Mouse (Mus musculus) forebrain, embryonic 15.5 days (tissue): ENCODE measurements around the gene Intu. TPM values are rescaled to one million over a fixed set of nuclear protein-coding genes. Genes with fewer than 3 reads are reported as not detected.
A peak's percentile ranks its signal among the peaks of the same experiment; 100 is the strongest.

Experiments
- ATAC-seq: fragments of 200-750 bp; cut with Nextera tagmentation; replicated peaks from 2 replicates; pipeline ENCODE4 v1.8.0; 2017; ENCODE audit warnings: mild to moderate bottlenecking, moderate TSS enrichment, moderate library complexity
- H3K27ac ChIP-seq: fragments of 300-500 bp; sonication (generic); replicated peaks from 2 replicates; pipeline ENCODE4 v1.5.1; 2015; ENCODE audit warnings: mild to moderate bottlenecking, inconsistent platforms
- H3K27me3 ChIP-seq: fragments of 300-500 bp; sonication (generic); 2 replicates; pipeline ENCODE4 v1.6.1; 2015; ENCODE audit warnings: inconsistent platforms
- H3K36me3 ChIP-seq: fragments of 300-500 bp; sonication (generic); 2 replicates; pipeline ENCODE4 v1.6.1; 2015; ENCODE audit warnings: mild to moderate bottlenecking, inconsistent platforms
- H3K4me1 ChIP-seq: fragments of 300-500 bp; sonication (generic); 2 replicates; pipeline ENCODE4 v1.6.1; 2015; ENCODE audit warnings: inconsistent platforms
- H3K4me2 ChIP-seq: fragments of 300-500 bp; sonication (generic); replicated peaks from 2 replicates; pipeline ENCODE4 v1.6.1; 2015; ENCODE audit warnings: mild to moderate bottlenecking, inconsistent platforms
- H3K4me3 ChIP-seq: fragments of 300-500 bp; sonication (generic); 2 replicates; pipeline ENCODE4 v1.5.1; 2015; ENCODE audit warnings: mild to moderate bottlenecking, inconsistent platforms
- H3K9ac ChIP-seq: fragments of 300-500 bp; sonication (generic); replicated peaks from 2 replicates; pipeline ENCODE4 v1.6.1; 2015; ENCODE audit warnings: mild to moderate bottlenecking, inconsistent platforms
- H3K9me3 ChIP-seq: fragments of 300-500 bp; sonication (generic); 2 replicates; pipeline ENCODE4 v1.6.1; 2016; ENCODE audit warnings: inconsistent platforms
- WGBS: fragments of 180-500 bp; shearing (Covaris S2); methylation state at CpG from one replicate; pipeline ENCODE4 v1.1.7; 2015; ENCODE audit warnings: mixed read lengths; 5-methylcytosine and 5-hydroxymethylcytosine counted together
- polyA plus RNA-seq: library from polyadenylated mRNA; unstranded; fragments of >200 nt; fragmentation: Nextera tagmentation; extraction: Ambion mirVana; gene quantifications from 2 replicates; pipeline ENCODE4 v1.2.1, GENCODE M21; 2015

Intu gene
- polyA plus RNA-seq, 1 experiment from 2014 or later = 4.8 TPM

DNA sequence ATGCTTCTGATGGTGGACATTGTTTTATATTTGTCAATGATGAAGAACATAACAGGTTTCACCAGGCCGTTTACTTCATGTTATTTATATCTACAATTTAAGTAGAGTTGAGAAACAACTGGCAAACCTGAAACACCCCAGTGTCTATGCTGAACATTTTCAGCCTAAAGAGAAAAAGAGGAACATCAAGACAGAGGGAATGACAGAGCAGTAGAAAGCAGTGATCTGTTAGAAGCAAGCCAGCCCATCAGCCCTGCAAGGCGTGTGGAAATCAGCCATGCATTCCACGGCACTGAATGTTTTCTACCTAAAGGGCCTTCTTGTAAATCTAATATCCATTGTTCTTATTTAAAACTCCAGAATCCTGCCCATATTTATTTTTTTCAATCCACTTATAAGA lies 12.8 kb upstream of the Intu start:
- no peak for ATAC-seq
- Histone ChIP-seq H3K9me3 (no peaks in the 10 kb centered on the region), H3K4me2 (no peak overlapping the region), H3K27me3 (no peaks in the 10 kb centered on the region), H3K4me3 (no peak overlapping the region), H3K27ac (no peak overlapping the region), H3K9ac (no peak overlapping the region), H3K4me1 (peaks cover 1% of the 10 kb centered on the region; the same call in 1 of the 2 replicates), H3K36me3 (no peaks in the 10 kb centered on the region)
- WGBS = 85% methylated on average over 3 of the region's 3 CpGs

DNA sequence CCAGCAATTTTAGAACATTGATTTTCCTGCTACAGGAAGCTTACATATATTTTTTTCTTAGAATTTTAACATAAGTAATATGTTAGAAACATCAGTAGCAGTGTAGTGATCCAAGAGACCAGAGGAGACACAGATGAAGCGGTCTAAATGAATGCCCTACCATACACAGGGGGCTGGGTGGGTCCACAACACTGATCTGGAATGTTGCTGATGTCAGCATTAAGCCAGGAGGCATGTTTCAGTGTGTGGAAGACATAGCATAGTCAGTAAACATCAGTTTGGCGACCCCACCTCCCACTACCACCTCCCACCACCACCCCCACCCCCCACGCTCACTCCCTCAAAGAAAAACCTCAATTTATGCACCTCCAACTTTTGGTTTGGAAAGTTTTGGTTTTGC lies 11.5 kb upstream of the Intu start:
- Histone ChIP-seq H3K9ac (no peak overlapping the region), H3K9me3 (no peaks in the 10 kb centered on the region), H3K27ac (no peak overlapping the region), H3K27me3 (no peaks in the 10 kb centered on the region), H3K36me3 (no peaks in the 10 kb centered on the region), H3K4me1 (peaks cover 4% of the 10 kb centered on the region; the same call in 1 of the 2 replicates), H3K4me3 (no peak overlapping the region), H3K4me2 (no peak overlapping the region)
- ATAC-seq = no peak
- 86% methylated on average over 3 of the region's 3 CpGs for WGBS

DNA sequence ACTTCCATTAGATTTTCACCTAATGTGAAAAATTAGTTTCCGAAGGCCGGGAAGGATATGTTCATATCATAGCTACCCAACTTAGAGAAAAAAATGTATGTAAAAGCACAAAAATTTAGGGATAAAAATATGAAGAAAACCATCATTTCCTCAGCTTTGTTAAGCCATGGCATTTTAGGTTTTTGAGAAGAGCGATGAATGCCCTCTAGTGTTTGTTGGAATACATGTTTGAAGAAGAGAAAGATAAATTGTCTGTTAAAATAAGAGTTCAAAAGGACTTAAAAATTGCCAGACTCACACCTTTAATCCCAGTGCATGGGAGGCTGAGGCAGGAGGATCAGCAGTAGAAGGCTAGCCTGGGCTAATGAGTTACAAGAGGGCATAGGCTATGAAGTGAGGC lies 10.5 kb upstream of the Intu start:
- Histone ChIP-seq H3K27me3 (no peaks in the 10 kb centered on the region), H3K4me1 (peaks cover 4% of the 10 kb centered on the region; the same call in 1 of the 2 replicates), H3K27ac (no peak overlapping the region), H3K9ac (no peak overlapping the region), H3K9me3 (no peaks in the 10 kb centered on the region), H3K4me2 (no peak overlapping the region), H3K4me3 (no peak overlapping the region), H3K36me3 (no peaks in the 10 kb centered on the region)
- 95% methylated on average over 3 of the region's 3 CpGs for WGBS
- ATAC-seq = no peak

DNA sequence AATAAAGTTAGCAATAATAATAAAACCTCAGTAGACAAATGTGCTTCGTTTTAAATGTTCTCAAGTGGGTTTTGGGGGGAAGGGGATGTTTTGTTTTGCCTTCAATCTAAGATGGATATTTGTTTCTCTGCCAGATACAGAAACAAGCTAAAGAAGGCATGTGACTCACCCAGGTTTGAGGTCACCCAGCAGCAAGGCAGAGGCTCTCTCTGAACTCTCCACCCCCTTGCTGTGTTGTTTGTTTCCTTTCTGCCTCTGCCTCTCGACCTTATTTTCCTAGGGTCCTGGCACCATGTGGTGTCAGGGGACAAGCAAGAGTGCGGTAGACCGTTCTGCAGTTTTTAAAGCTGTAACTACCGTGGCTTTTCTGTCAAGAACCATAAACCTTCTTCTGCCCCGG lies 8.6 kb upstream of the Intu start:
- Histone ChIP-seq H3K27ac (no peak overlapping the region), H3K4me3 (no peak overlapping the region), H3K4me2 (no peak overlapping the region), H3K9ac (no peak overlapping the region), H3K27me3 (no peaks in the 10 kb centered on the region), H3K4me1 (peaks cover 4% of the 10 kb centered on the region; the same call in 1 of the 2 replicates), H3K36me3 (no peaks in the 10 kb centered on the region), H3K9me3 (no peaks in the 10 kb centered on the region)
- no peak for ATAC-seq
- 51% methylated on average over 6 of the region's 6 CpGs for WGBS

DNA sequence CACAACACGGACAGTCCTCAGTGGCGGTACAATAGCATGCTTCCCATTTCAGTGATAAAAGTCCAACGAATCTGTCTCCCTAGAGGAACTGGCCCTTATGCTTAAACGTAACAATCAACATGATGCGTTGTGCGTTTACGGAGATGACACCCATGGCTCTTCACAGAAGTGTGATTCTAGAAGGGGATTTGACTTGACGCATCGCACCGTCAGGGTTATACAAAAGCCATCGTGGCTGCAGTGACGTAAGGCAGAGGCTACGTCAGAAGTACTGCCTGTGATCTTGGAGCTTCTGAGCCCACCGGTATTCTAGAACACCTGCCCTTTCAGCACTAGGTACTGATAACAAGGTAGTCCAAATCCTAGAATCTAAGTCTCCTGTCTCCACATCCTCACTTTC lies 8.2 kb upstream of the Intu start:
- H3K4me3 ChIP-seq = no peak overlapping the region
- 73% methylated on average over 14 of the region's 14 CpGs for WGBS
- H3K4me2 ChIP-seq = 0 out of 2 replicates have a peak overlapping the region, but pooled peaks have one; percentile 16
- no peak for ATAC-seq
- no peaks in the 10 kb centered on the region for H3K36me3 ChIP-seq
- H3K27me3 ChIP-seq = no peaks in the 10 kb centered on the region
- H3K9ac ChIP-seq = no peak overlapping the region
- H3K9me3 ChIP-seq = no peaks in the 10 kb centered on the region
- no peak overlapping the region for H3K27ac ChIP-seq
- H3K4me1 ChIP-seq = peaks cover 7% of the 10 kb centered on the region; the same call in 1 of the 2 replicates

DNA sequence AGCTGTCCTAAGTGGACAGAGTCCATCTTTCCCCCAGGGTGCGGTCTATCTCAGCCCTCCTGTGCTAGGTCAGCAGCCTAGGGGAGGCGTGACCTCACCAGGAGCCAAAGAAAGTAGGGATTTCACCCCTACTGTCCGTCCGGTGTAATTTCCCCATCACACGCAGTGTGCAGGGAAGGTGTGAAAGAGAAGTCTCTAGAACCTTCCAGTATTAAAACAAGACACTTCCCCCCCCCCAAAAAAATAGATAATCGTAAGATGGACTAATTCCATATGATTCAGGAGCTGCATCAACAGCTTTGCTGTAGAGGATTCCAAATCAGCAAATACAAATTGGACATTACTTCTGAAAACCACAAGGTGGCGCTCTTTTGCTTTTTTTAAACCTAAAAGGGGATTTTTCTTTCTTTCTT lies 7.7 kb upstream of the Intu start:
- Histone ChIP-seq H3K27me3 (no peaks in the 10 kb centered on the region), H3K9me3 (no peaks in the 10 kb centered on the region), H3K4me2 (peak overlapping the region; percentile 16; the same call in 1 of the 2 replicates), H3K4me3 (no peak overlapping the region), H3K36me3 (no peaks in the 10 kb centered on the region), H3K27ac (no peak overlapping the region), H3K9ac (no peak overlapping the region), H3K4me1 (peaks cover 12% of the 10 kb centered on the region; the same call in 1 of the 2 replicates)
- WGBS = 21% methylated on average over 7 of the region's 7 CpGs
- peak; percentile 51; the same call in 1 of the 2 replicates for ATAC-seq

DNA sequence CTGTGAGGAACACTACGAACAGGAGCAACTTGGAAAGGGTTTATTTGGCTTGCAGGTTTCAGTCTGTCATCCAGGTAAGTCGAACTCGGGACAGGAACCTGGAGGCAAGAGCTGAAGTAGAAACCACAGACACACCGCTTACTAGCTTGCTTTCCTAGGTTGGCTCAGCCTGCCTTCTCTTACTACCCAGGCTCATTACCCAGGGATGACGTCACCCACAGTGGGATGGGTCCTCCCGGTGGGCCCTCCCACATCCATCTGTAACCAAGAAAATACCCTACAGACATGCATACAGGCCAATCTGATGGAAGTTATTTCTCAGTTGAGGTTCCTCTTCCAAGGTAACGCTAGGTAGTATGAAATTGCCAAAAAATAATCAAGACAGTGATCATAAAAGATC lies 6.2 kb upstream of the Intu start:
- Histone ChIP-seq H3K27ac (no peak overlapping the region), H3K27me3 (no peaks in the 10 kb centered on the region), H3K4me3 (no peak overlapping the region), H3K36me3 (no peaks in the 10 kb centered on the region), H3K9ac (no peak overlapping the region), H3K9me3 (no peaks in the 10 kb centered on the region), H3K4me2 (no peak overlapping the region), H3K4me1 (peaks cover 16% of the 10 kb centered on the region; the same call in 1 of the 2 replicates)
- no peak for ATAC-seq
- 86% methylated on average over 7 of the region's 7 CpGs for WGBS

DNA sequence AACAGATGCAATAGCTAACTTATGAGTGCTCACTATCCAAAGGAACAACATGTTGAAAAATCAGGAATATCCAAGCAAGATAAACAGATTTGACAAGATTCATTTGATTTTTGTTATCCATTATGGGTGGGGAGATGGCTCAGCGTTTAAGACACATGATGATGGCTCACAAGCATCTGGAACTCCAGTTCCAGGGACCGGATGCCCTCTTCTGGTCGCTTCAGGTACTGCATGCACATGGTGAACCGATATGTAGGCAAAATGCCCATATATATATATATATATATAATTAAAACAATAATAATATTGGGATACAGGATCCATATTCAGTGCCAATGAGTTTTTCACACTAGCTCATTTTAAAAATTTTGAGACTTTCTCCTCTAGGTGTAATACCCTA lies 5.7 kb upstream of the Intu start:
- Histone ChIP-seq H3K4me3 (no peak overlapping the region), H3K36me3 (no peaks in the 10 kb centered on the region), H3K27me3 (no peaks in the 10 kb centered on the region), H3K4me1 (peaks cover 16% of the 10 kb centered on the region; the same call in 1 of the 2 replicates), H3K9me3 (no peaks in the 10 kb centered on the region), H3K27ac (no peak overlapping the region), H3K9ac (no peak overlapping the region), H3K4me2 (no peak overlapping the region)
- 14% methylated on average over 4 of the region's 4 CpGs for WGBS
- ATAC-seq = no peak

DNA sequence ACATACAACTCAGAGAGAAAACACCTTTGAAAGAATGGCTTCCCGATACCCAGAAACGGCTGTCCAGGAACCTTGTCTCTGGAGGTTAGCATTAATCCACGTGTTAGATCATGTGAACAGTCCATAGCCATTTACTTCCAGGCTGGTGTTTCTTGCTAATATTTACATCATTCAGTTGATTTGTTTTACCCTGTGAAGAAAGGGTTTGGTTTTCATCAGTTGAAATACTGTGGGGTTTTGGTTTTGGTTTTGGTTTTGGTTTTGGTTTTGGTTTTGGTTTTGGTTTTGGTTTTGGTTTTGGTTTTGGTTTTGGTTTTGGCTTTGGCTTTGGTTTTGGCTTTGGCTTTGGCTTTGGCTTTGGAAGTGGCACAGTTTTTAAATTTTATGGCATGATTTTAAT lies 5.0 kb upstream of the Intu start:
- Histone ChIP-seq H3K9ac (no peak overlapping the region), H3K9me3 (no peaks in the 10 kb centered on the region), H3K4me1 (peaks cover 18% of the 10 kb centered on the region), H3K27ac (no peak overlapping the region), H3K27me3 (no peaks in the 10 kb centered on the region), H3K4me2 (no peak overlapping the region), H3K4me3 (no peak overlapping the region), H3K36me3 (no peaks in the 10 kb centered on the region)
- no peak for ATAC-seq
- 93% methylated on average over 3 of the region's 3 CpGs for WGBS

DNA sequence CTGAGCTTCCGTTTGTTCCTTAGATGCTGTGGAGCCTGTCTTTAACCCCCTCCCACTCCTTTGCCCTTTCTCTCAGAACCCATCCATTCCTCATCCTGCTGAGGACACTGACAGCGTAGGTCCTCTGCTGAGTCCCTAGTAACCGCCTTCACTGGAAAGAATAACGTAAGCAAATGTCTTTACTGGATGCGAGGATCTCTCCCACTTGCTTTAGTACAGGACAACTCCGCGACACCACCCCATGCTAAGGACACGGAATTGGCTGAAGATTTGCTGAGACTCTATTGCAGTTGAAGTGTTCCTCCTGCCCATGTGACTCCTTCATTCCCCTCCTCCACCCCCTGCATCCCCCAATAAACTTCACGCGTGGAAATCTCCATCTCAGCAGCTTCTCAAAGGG lies 3.9 kb upstream of the Intu start:
- Histone ChIP-seq H3K4me3 (no peak overlapping the region), H3K9ac (no peak overlapping the region), H3K9me3 (no peaks in the 10 kb centered on the region), H3K36me3 (no peaks in the 10 kb centered on the region), H3K27ac (no peak overlapping the region), H3K27me3 (no peaks in the 10 kb centered on the region), H3K4me2 (no peak overlapping the region), H3K4me1 (peaks cover 29% of the 10 kb centered on the region)
- WGBS = 66% methylated on average over 10 of the region's 10 CpGs
- ATAC-seq = no peak

DNA sequence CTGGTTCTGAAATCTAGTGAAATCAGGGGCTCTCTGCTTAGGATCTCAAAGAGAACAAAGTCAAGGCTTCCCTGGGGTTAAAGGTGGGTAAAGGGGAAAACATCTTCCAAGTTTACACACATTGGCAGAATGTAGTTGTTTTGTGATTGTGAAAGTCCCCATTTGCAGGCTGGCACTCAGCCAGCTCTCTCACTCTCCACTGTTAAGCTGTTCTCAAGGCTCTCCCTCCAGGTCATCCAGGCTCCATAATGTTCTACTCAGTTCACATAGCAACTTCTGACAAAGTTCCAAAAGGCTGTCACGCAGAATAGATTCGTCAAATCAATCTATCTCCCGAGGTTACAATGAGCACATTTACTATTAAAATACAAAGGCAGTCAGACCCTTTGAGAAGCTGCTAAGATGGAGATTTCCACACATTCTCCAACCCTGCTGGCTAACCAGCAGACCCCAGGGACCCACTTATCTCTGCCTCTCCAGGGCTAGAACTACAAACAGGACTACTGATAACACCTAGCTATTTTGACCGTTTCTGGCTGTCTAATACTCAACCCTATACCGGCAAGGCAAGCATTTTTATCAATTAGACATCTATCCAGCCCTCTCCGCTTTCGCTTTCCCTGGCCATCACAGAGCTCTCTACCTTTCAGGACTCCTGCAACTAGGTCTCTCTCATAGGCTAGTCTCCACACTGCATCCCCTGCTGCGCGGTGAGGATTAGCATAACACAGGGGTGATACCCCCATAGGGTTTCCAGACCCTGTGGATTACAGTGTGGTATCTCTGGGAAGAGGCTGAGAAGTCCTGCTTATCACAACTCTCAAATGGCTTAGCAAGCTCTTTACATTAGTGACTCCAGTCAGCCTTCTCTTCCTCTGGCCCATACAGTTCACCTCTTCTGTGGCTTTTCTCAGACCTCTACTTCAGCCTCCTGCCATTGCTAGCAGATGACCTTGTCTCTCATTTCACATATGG lies 2.8 kb upstream of the Intu start:
- no peak overlapping the region for H3K27ac ChIP-seq
- H3K27me3 ChIP-seq = no peaks in the 10 kb centered on the region; the same call in 1 of the 2 replicates
- H3K4me3 ChIP-seq = no peak overlapping the region
- 29% methylated on average over 9 of the region's 9 CpGs for WGBS
- H3K4me1 ChIP-seq = peaks cover 32% of the 10 kb centered on the region
- H3K9ac ChIP-seq = no peak overlapping the region
- H3K4me2 ChIP-seq = no peak overlapping the region
- no peaks in the 10 kb centered on the region for H3K9me3 ChIP-seq
- H3K36me3 ChIP-seq = no peaks in the 10 kb centered on the region
- ATAC-seq = no peak

DNA sequence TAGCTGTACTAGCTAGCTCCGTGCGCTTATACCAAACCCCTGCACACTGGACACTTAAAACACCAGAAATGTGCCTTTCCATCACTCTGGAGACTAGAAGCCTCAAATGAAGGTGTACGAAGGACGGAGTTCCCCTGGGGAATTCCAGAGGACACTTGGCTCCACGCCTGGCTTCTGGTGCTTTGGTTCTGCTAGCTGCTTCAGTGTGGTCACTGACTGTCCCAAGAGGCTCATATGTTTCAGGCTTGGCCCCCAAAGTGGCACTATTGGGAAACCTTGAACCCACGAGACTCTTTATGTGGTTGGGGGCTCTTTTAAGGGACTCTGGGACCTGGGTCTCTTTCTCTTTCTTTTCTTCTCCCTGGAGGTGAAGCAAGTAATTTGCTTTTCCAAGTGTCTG lies 2.1 kb upstream of the Intu start:
- Histone ChIP-seq H3K9me3 (no peaks in the 10 kb centered on the region), H3K4me3 (no peak overlapping the region), H3K9ac (no peak overlapping the region), H3K4me2 (no peak overlapping the region), H3K27ac (no peak overlapping the region), H3K36me3 (no peaks in the 10 kb centered on the region), H3K4me1 (peaks cover 30% of the 10 kb centered on the region), H3K27me3 (peaks cover 5% of the 10 kb centered on the region; the same call in 1 of the 2 replicates)
- ATAC-seq = no peak
- 78% methylated on average over 6 of the region's 6 CpGs for WGBS
